Mouse (Mus musculus) heart, embryonic 15.5 days (tissue): ENCODE data around the gene Inpp4b. TPM values are rescaled to one million over a fixed set of nuclear protein-coding genes. Genes with fewer than 3 reads are reported as not detected.

Source experiments
- ATAC-seq: fragments of 200-750 bp; cut with Nextera tagmentation; replicated peaks from 2 replicates; pipeline ENCODE4 v1.8.0; 2017; ENCODE audit warnings: low read depth, moderate TSS enrichment; ENCODE audit not compliant: insufficient number of reproducible peaks, insufficient read depth, low FRiP score
- H3K27ac ChIP-seq: fragments of 300-500 bp; sonication (generic); 2 replicates; pipeline ENCODE4 v1.5.1; 2015; ENCODE audit warnings: mild to moderate bottlenecking, inconsistent platforms
- H3K27me3 ChIP-seq: fragments of 300-500 bp; sonication (generic); 2 replicates; pipeline ENCODE4 v1.6.1; 2015; ENCODE audit warnings: inconsistent platforms
- H3K36me3 ChIP-seq: fragments of 300-500 bp; sonication (generic); 2 replicates; pipeline ENCODE4 v1.6.1; 2015; ENCODE audit warnings: mild to moderate bottlenecking, inconsistent platforms
- H3K4me1 ChIP-seq: fragments of 300-500 bp; sonication (generic); replicated peaks from 2 replicates; pipeline ENCODE4 v1.6.1; 2015; ENCODE audit warnings: inconsistent platforms
- H3K4me2 ChIP-seq: fragments of 300-500 bp; sonication (generic); 2 replicates; pipeline ENCODE4 v1.6.1; 2015; ENCODE audit warnings: inconsistent platforms, mild to moderate bottlenecking, moderate library complexity
- H3K4me3 ChIP-seq: fragments of 300-500 bp; sonication (generic); 2 replicates; pipeline ENCODE4 v1.5.1; 2015; ENCODE audit warnings: mild to moderate bottlenecking, inconsistent platforms
- H3K9ac ChIP-seq: fragments of 300-500 bp; sonication (generic); 2 replicates; pipeline ENCODE4 v1.6.1; 2015; ENCODE audit warnings: mild to moderate bottlenecking, inconsistent platforms
- H3K9me3 ChIP-seq: fragments of 300-500 bp; sonication (generic); replicated peaks from 2 replicates; pipeline ENCODE4 v1.6.1; 2016; ENCODE audit warnings: inconsistent platforms
- WGBS: fragments of 180-500 bp; shearing (Covaris S2); methylation state at CpG from one replicate; pipeline ENCODE4 v1.1.7; 2015; ENCODE audit warnings: mixed read lengths; 5-methylcytosine and 5-hydroxymethylcytosine counted together
- polyA plus RNA-seq: library from polyadenylated mRNA; unstranded; fragments of >200 nt; fragmentation: Nextera tagmentation; extraction: Ambion mirVana; gene quantifications from 2 replicates; pipeline ENCODE4 v1.2.1, GENCODE M21; 2015

Gene Inpp4b
- polyA plus RNA-seq, 1 experiment from 2014 or later = 11.4 TPM

DNA sequence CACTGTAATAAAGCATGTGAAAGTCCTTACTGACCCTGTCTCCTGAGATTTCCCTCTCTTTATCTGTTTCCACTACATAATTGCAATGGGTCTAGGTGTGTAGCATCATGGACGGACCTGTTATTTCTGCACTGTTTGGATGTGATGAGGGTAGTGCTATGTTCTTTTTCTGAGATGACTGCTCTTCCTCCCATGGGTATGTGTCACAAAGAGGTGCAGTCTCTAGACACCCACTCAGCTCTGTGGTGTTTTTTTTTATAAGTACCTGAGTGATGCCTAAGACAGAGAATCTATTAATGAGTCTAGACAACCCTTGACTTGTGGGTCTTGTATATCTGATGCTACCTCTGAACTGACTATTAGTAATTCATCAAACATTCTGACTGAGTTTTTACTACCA, 393.7 kb downstream of the Inpp4b start:
- H3K27ac ChIP-seq = no peak overlapping the region
- H3K9me3 ChIP-seq = no peaks in the 10 kb centered on the region
- H3K27me3 ChIP-seq = no peaks in the 10 kb centered on the region
- no peaks in the 10 kb centered on the region for H3K4me1 ChIP-seq
- no peak for ATAC-seq
- no peak overlapping the region for H3K9ac ChIP-seq
- no peak overlapping the region for H3K4me2 ChIP-seq
- 84% methylated on average over 1 of the region's 1 CpGs for WGBS
- no peaks in the 10 kb centered on the region for H3K36me3 ChIP-seq
- no peak overlapping the region for H3K4me3 ChIP-seq

DNA sequence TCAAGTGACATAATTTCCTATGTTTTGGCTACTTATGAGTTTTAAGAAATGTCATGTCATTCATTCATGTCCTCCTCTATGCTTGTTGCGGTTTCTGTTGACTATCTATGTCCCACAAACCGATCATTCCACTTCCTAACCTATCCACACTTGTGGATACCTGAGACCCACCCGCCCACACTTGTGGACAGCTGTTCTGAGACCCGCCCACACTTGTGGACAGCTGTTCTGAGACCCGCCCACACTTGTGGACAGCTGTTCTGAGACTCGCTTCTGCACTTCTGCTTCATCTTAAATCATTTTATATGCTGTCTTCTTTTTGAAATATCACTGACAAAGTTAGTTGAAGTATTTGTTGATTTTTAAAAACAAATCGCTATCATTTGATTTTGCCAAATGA, 400.2 kb downstream of the Inpp4b start:
- no peak overlapping the region for H3K27ac ChIP-seq
- no peak overlapping the region for H3K9ac ChIP-seq
- no peak overlapping the region for H3K4me3 ChIP-seq
- WGBS = 79% methylated on average over 7 of the region's 7 CpGs
- H3K4me1 ChIP-seq = no peaks in the 10 kb centered on the region
- no peaks in the 10 kb centered on the region for H3K27me3 ChIP-seq
- no peaks in the 10 kb centered on the region for H3K36me3 ChIP-seq
- no peaks in the 10 kb centered on the region for H3K9me3 ChIP-seq
- no peak for ATAC-seq
- no peak overlapping the region for H3K4me2 ChIP-seq

DNA sequence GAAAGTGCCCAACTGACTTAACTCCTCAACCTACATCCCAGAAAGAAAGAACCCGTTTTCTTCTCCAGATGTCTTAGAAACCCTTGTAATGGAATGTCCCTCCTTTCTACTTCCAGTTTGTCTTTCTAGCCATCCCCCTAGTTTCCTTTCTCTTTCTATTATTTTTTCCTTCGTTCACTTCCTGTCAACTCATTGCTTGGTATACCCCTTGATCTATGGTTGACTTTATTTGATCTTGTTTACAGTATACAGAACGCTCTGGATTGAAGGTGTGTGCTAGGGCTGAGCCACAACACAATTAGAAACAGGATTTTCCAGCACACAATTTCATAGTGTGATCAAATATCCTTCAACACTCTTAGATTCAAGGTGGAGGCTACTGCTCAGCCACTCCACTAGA, 400.7 kb downstream of the Inpp4b start:
- 71% methylated on average over 3 of the region's 3 CpGs for WGBS
- Histone ChIP-seq H3K4me3 (no peak overlapping the region), H3K27ac (no peak overlapping the region), H3K27me3 (no peaks in the 10 kb centered on the region), H3K4me1 (no peaks in the 10 kb centered on the region), H3K9ac (no peak overlapping the region), H3K9me3 (no peaks in the 10 kb centered on the region), H3K4me2 (no peak overlapping the region), H3K36me3 (no peaks in the 10 kb centered on the region)
- no peak for ATAC-seq

DNA sequence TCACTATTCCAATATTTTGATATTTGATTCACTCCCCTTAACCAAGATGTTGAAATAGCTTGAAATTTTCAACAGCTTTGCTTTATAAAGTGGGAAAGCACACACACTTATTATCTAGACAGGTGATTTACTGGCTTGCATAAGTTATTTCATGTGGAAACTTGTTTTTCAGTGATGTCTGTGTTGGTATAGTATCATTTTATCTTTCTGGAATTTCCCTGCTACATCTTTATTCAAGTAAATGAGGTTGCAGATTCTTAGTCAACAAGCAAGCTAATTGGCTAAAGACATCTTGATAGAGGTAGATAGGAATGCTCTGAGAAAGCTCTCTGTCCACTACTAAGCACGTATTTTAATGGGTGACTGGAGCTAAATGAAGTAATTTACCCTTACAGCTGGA, 403.1 kb downstream of the Inpp4b start:
- H3K27ac ChIP-seq = no peak overlapping the region
- whole genome bisulfite sequencing = 60% methylated on average over 1 of the region's 1 CpGs
- no peak overlapping the region for H3K4me3 ChIP-seq
- H3K4me1 ChIP-seq = no peaks in the 10 kb centered on the region
- H3K4me2 ChIP-seq = no peak overlapping the region
- no peaks in the 10 kb centered on the region for H3K9me3 ChIP-seq
- no peaks in the 10 kb centered on the region for H3K27me3 ChIP-seq
- no peak overlapping the region for H3K9ac ChIP-seq
- H3K36me3 ChIP-seq = no peaks in the 10 kb centered on the region
- no peak for ATAC-seq

DNA sequence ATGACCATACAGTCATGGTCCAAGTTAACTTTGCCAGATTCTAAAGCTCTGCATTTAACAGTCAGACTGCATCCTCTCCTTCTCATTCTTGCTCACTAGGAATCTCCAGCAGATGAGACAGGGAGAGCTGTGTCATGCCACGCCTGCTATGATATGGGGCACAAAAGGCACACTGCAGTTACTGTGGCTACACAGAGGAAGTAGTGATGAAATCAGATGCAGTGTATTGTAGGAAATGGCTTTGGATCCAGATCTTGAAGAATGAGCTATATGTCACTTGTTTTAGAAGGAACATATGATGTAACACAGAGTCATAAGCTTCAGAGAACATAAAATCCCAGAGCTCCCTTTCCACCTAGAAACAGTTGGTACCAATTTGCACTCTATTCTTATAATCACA, 408.8 kb downstream of the Inpp4b start:
- no peak overlapping the region for H3K4me2 ChIP-seq
- H3K4me3 ChIP-seq = no peak overlapping the region
- no peak overlapping the region for H3K9ac ChIP-seq
- H3K9me3 ChIP-seq = no peaks in the 10 kb centered on the region
- H3K27me3 ChIP-seq = no peaks in the 10 kb centered on the region
- H3K36me3 ChIP-seq = no peaks in the 10 kb centered on the region
- WGBS = 58% methylated on average over 1 of the region's 1 CpGs
- no peaks in the 10 kb centered on the region for H3K4me1 ChIP-seq
- no peak overlapping the region for H3K27ac ChIP-seq
- ATAC-seq = no peak

DNA sequence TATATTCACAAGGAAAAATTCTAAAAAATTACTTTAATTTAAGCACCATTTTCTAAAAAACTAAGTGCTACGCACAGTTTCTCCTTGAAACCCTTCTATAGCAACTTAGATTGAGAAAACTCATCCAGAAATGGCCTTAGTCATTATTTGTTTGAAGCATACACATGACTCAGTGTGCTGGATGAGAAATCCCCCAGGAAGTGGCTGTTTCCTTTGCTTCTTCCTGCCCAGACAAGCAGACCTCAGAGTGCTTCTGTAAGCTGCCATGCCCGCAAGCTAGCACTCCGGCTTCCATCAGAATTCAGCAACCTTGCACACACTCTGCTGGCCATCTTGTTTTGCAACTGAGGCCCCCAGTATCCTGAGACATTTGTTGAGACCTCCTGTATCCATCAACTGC, 414.3 kb downstream of the Inpp4b start:
- ATAC-seq = no peak
- Histone ChIP-seq H3K36me3 (no peaks in the 10 kb centered on the region), H3K4me1 (no peaks in the 10 kb centered on the region), H3K9me3 (no peaks in the 10 kb centered on the region), H3K9ac (no peak overlapping the region), H3K27me3 (no peaks in the 10 kb centered on the region), H3K27ac (no peak overlapping the region), H3K4me2 (no peak overlapping the region), H3K4me3 (no peak overlapping the region)
- WGBS = 70% methylated on average over 3 of the region's 3 CpGs

DNA sequence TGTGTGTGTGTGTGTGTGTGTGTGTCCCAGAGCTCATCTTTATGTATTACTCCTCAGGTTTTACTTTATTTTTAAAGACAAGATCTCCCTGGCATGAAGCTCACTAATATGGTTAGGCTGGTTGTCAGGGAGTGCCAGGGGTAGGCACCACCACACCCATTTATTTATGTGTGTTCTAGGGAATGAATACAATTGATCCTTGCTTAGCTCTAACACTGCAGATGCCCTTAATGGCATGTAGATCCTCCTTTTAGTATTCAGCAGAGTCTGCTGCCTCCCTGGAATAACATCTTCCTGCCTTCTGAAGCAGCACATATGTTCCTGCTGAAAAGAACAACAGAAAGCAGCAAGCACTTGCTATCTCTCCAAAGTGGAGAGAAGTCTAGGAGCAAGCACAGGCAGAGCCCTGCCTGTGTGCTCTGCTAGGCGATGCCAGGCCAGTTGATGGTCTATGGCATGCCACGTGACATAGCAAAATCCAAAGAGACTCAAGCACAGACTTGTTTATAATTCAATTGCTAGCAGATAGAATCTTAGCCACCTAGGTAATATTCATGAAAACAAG, 415.3 kb downstream of the Inpp4b start:
- no peaks in the 10 kb centered on the region for H3K36me3 ChIP-seq
- H3K4me3 ChIP-seq = no peak overlapping the region
- no peak for ATAC-seq
- no peaks in the 10 kb centered on the region for H3K27me3 ChIP-seq
- 73% methylated on average over 2 of the region's 2 CpGs for WGBS
- no peak overlapping the region for H3K4me2 ChIP-seq
- no peak overlapping the region for H3K27ac ChIP-seq
- H3K9ac ChIP-seq = no peak overlapping the region
- H3K4me1 ChIP-seq = no peaks in the 10 kb centered on the region
- no peaks in the 10 kb centered on the region for H3K9me3 ChIP-seq

DNA sequence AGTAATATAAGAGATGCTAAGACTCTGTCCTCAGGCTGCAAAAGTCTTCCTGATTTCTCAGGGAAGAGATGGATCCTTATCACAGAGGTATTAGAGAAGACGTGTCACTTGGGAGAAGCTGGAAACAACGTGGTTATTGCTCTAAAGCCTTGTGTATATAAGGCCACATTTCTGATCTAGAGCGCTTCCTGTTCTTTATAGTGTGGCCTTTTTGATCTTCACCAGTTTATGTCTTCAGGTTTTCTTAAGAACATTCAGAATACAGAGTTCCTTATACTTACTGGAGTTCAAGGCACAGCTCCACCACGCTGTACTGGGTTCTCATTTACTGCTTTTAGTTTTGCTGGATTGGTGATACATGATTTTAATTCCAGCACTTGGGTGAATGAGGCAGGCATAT, 419.1 kb downstream of the Inpp4b start:
- no peak overlapping the region for H3K27ac ChIP-seq
- no peaks in the 10 kb centered on the region for H3K36me3 ChIP-seq
- ATAC-seq = no peak
- no peak overlapping the region for H3K9ac ChIP-seq
- H3K4me2 ChIP-seq = no peak overlapping the region
- 68% methylated on average over 4 of the region's 4 CpGs for WGBS
- no peak overlapping the region for H3K4me3 ChIP-seq
- H3K27me3 ChIP-seq = no peaks in the 10 kb centered on the region
- H3K9me3 ChIP-seq = no peaks in the 10 kb centered on the region
- H3K4me1 ChIP-seq = no peaks in the 10 kb centered on the region

DNA sequence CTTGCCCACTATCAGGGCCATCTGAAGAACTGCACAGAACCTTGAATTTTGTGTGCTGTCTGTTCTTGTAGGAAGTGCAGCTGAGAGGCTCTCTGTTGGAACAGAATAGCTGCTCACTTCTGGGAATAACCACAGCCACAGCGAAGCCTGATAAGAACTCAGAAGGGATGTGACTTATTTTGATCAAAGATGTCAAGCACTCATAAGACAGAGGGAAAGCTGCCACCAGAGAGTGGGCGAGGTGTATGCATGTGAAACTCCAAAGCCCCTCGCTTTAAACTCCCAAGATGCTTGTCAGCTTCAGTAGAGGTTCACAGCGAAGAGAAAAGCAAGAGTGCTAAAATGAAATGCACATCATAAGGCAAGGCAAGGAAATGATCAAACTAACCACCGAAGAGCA, 423.7 kb downstream of the Inpp4b start:
- WGBS = 55% methylated on average over 5 of the region's 5 CpGs
- Histone ChIP-seq H3K27ac (no peak overlapping the region), H3K36me3 (no peaks in the 10 kb centered on the region), H3K9me3 (no peaks in the 10 kb centered on the region), H3K4me2 (no peak overlapping the region), H3K27me3 (no peaks in the 10 kb centered on the region), H3K9ac (no peak overlapping the region), H3K4me1 (peaks cover 14% of the 10 kb centered on the region), H3K4me3 (no peak overlapping the region)
- ATAC-seq = no peak

DNA sequence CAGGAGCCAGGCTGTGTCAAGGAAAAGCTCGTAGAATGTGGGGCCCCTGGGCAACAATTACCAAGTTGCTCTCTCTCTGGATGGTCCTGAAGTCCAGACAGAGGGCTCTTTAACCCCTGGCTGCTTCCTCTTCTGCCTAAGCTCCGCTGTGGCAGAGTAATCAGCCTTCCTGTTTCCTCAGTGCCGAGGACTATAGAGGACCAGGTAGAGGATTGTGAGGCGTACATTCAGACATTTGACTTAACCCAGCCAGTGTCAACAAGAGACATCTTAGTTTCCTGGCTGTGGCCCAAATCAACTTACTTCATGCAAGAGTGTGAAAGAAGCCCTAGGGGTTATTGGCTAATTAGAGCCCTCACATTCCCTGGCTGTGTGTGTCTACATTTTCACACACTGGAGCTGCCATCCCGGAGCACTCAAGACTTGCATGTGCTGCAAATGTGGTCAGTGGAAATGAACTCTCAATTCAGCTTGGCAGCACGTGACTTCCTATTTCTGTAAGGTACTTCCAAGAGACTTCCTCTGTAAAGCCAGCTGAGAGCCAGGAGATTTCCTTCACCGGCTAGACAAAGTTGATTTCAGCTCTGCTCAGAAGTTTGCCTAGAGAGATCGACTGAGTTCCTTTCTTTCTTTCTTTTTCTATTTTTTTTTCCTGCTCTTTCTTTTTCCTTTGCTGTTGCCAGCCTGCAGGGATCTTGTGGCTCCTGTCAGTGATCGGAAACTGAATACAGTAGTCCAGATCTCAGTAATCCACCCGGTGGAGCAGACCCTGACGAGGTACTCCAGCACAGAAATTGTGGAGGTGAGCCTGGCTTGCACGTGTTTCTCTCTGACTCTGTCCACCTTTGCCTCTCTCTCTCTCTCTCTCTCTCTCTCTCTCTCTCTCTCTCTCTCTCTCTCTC, 425.3 kb downstream of the Inpp4b start:
- Histone ChIP-seq H3K36me3 (no peaks in the 10 kb centered on the region), H3K27me3 (no peaks in the 10 kb centered on the region), H3K4me3 (peak overlapping the region; percentile 35), H3K9ac (no peak overlapping the region; the same call in 1 of the 2 replicates), H3K27ac (peak overlapping the region; percentile 72), H3K9me3 (no peaks in the 10 kb centered on the region), H3K4me1 (peaks cover 14% of the 10 kb centered on the region), H3K4me2 (peak overlapping the region; percentile 56)
- ATAC-seq = peak; percentile 77
- WGBS = 9% methylated on average over 12 of the region's 12 CpGs

DNA sequence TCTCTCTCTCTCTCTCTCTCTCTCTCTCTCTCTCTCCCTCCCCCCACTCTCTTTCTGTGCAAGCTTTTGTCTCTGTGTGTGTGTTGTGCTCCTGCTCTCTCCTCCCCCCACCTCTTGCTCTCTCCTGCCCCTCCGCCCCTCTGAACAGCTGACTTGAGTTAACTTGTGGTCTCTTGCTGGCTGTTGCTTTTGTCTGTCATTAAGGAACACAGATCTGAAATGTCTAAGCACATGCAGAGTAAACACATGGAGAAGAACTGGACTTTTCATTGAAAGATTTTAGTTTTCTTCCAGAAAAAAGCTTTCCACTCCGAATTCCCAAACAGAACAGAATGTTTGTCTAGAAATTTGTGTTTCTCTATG, 425.9 kb downstream of the Inpp4b start:
- no peaks in the 10 kb centered on the region for H3K27me3 ChIP-seq
- 44% methylated on average over 2 of the region's 2 CpGs for WGBS
- no peaks in the 10 kb centered on the region for H3K36me3 ChIP-seq
- no peak overlapping the region; the same call in 1 of the 2 replicates for H3K9ac ChIP-seq
- peak overlapping the region; percentile 35 for H3K4me3 ChIP-seq
- peak overlapping the region; percentile 72 for H3K27ac ChIP-seq
- peak overlapping the region; percentile 56 for H3K4me2 ChIP-seq
- ATAC-seq = no peak
- no peaks in the 10 kb centered on the region for H3K9me3 ChIP-seq
- H3K4me1 ChIP-seq = peaks cover 14% of the 10 kb centered on the region
